Mouse (Mus musculus): Measurements from ENCODE around the gene Tekt3. TPM values are rescaled to one million over a fixed set of nuclear protein-coding genes. Genes with fewer than 3 reads are reported as not detected.

Gene Tekt3
- total and polyA plus RNA-seq, 3 experiments = not detected

DNA sequence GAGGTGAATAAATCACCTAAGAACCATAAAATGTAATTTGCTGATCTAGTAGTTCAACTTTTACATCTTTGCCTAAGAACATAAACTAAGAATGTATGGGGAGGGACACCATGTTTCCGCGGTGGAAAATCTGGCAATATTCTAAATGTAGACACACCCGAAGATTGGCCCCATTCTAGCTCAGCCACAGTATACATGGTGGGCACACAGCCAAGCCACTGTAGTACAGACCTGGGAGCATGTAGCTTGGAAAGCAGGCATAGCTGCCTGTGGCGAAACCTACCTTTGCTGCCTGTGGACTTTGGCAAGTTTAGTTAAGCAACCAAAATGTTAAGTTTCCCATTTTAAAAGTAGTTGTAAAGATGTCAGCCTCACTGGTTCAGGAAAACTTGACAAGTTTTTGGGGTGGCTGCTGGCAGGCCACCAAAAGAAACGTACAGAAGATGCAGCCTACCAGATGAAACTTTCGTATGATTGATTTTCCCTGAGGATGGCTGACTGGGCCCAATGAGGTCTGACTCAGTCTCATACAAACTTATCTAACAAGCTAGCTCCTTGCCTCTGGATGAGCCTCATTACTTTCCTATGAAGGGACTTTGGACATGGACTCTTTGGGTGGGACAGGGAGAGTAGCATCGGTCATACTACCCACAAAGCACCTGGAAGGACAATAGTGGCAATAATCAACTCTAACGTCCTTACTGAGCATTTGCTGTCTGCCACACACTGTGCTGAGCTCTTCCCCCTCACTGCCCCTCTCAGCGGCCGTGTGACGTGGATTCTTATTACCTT, 25.8 kb upstream of the Tekt3 start:
- H3K4me3 ChIP-seq (ENCODE audit: control insufficient read depth in 1 of 2, insufficient read depth in 1 of 2, low read depth in 2 of 2, low read length in 2 of 2) = no peak overlapping the region
- H3K79me2 ChIP-seq (ENCODE audit: control insufficient read depth, insufficient read depth, low read length, poor library complexity) = no peaks in the 10 kb centered on the region
- H3K9me3 ChIP-seq (replicated peaks; ENCODE audit: insufficient read depth, low read length) = no peaks in the 10 kb centered on the region; the same call in 1 of the 2 replicates
- no peak for DNase-seq (ENCODE audit: low read depth, low spot score)
- no peaks in the 10 kb centered on the region for H3K27me3 ChIP-seq (ENCODE audit: control insufficient read depth in 1 of 2, insufficient read depth in 2 of 2, low read length in 2 of 2)
- H3K27ac ChIP-seq (ENCODE audit: control insufficient read depth, low read depth, low read length) = no peak overlapping the region
- H3K9ac ChIP-seq (ENCODE audit: control insufficient read depth, low read depth, low read length, poor library complexity, severe bottlenecking) = no peak overlapping the region
- no peaks in the 10 kb centered on the region for H3K36me3 ChIP-seq (ENCODE audit: control insufficient read depth in 1 of 2, insufficient read depth in 2 of 2, low read length in 2 of 2)
- no peaks in the 10 kb centered on the region for H3K4me1 ChIP-seq (ENCODE audit: control insufficient read depth in 1 of 2, insufficient read depth in 2 of 2, low read length in 2 of 2)
- no peak for TF ChIP-seq EP300 (IDR thresholded peaks at IDR 0.05; ENCODE audit: low read depth in 1 of 2, low read length in 2 of 2)

GRCm38 (mm10) chr11:63040002-63040661, 21.3 kb upstream of the Tekt3 start:
- H3K4me1 ChIP-seq (ENCODE audit: control insufficient read depth in 1 of 2, insufficient read depth in 2 of 2, low read length in 2 of 2) = no peaks in the 10 kb centered on the region
- DNase-seq (ENCODE audit: low read depth, low spot score) = no peak
- no peaks in the 10 kb centered on the region; a peak in 1 of 4 replicates for H3K27me3 ChIP-seq (ENCODE audit: control insufficient read depth in 1 of 2, insufficient read depth in 2 of 2, low read length in 2 of 2)
- no peak overlapping the region for H3K4me3 ChIP-seq (ENCODE audit: control insufficient read depth in 1 of 2, insufficient read depth in 1 of 2, low read depth in 2 of 2, low read length in 2 of 2)
- no peak overlapping the region for H3K27ac ChIP-seq (ENCODE audit: control insufficient read depth, low read depth, low read length)
- H3K36me3 ChIP-seq (ENCODE audit: control insufficient read depth in 1 of 2, insufficient read depth in 2 of 2, low read length in 2 of 2) = no peaks in the 10 kb centered on the region
- H3K9me3 ChIP-seq (replicated peaks; ENCODE audit: insufficient read depth, low read length) = no peaks in the 10 kb centered on the region; the same call in 1 of the 2 replicates
- TF ChIP-seq RCOR1 (IDR thresholded peaks at IDR 0.05; ENCODE audit: low read depth, low read length) (no peak), UBTF (IDR thresholded peaks at IDR 0.05; ENCODE audit: borderline replicate concordance, insufficient read depth, low read depth, low read length) (no peak), ETS1 (IDR thresholded peaks at IDR 0.05; ENCODE audit: low read depth, low read length) (no peak), CHD1 (IDR thresholded peaks at IDR 0.05; ENCODE audit: low read depth, low read length) (no peak), RAD21 (IDR thresholded peaks at IDR 0.05; ENCODE audit: low read depth, low read length) (no peak), ZKSCAN1 (IDR thresholded peaks at IDR 0.05; ENCODE audit: low read depth, low read length) (no peak), USF2 (IDR thresholded peaks at IDR 0.05; ENCODE audit: borderline replicate concordance in 1 of 2, insufficient read depth in 1 of 2, low read depth in 1 of 2, low read length in 2 of 2) (no peak), ZC3H11A (IDR thresholded peaks at IDR 0.05; ENCODE audit: low read depth, low read length) (no peak), MAFK (IDR thresholded peaks at IDR 0.05; ENCODE audit: borderline replicate concordance, low read depth, low read length) (no peak), TBP (IDR thresholded peaks at IDR 0.05; ENCODE audit: low read depth, low read length) (no peak), ZNF384 (IDR thresholded peaks at IDR 0.05; ENCODE audit: low read depth, low read length) (no peak), CTCF (IDR thresholded peaks at IDR 0.05 in 2 of 3, conservative IDR thresholded peaks at IDR 0.05 in 1 of 3; ENCODE audit: control insufficient read depth in 1 of 3, insufficient read depth in 1 of 3, low read depth in 2 of 3, low read length in 3 of 3, poor library complexity in 1 of 3, severe bottlenecking in 1 of 3) (no peak), ZMIZ1 (IDR thresholded peaks at IDR 0.05; ENCODE audit: low read depth, low read length) (no peak)
- H3K79me2 ChIP-seq (ENCODE audit: control insufficient read depth, insufficient read depth, low read length, poor library complexity) = no peaks in the 10 kb centered on the region
- H3K9ac ChIP-seq (ENCODE audit: control insufficient read depth, low read depth, low read length, poor library complexity, severe bottlenecking) = no peak overlapping the region

All from MEL (cell line).